In genomic region chr1:133126365-133126740, GRCm38 (mm10) we compare ENCODE assay signal across 31 mouse cellular contexts. TPM values are rescaled to one million over a fixed set of nuclear protein-coding genes. Genes with fewer than 3 reads are reported as not detected.
DNase-seq lines count a peak whose midpoint lies in the region; ATAC-seq lines count a peak whose summit lies in the region.
"Had no signal": no experiment of that assay in that cellular context is flagged by ENCODE, and none has a peak within 500 bp of the region (broad histone marks: within the 10 kb centered on the region; RNA-seq: fewer than 3 reads in every experiment).

No protein-coding gene starts in this region.

- no peaks in the 10 kb centered on the region for H3K36me3 ChIP-seq in midbrain, embryonic 10.5 days
- no peaks in the 10 kb centered on the region for H3K36me3 ChIP-seq in midbrain, embryonic 16.5 days (ENCODE audit: control insufficient read depth, insufficient read depth, low read length)
- H3K36me3 ChIP-seq: embryonic facial prominence, embryonic 10.5 days; embryonic facial prominence, embryonic 13.5 days; forebrain, embryonic 10.5 days; heart, embryonic 10.5 days; heart, embryonic 13.5 days; hindbrain, embryonic 13.5 days; intestine, embryonic 15.5 days had no signal

- no peaks in the 10 kb centered on the region; the same call in 1 of the 2 replicates for H3K9me3 ChIP-seq in midbrain, embryonic 10.5 days (replicated peaks)
- H3K9me3 ChIP-seq in midbrain, embryonic 16.5 days (replicated peaks; ENCODE audit: control insufficient read depth, low read length, poor library complexity, severe bottlenecking): no peaks in the 10 kb centered on the region
- H3K9me3 ChIP-seq: embryonic facial prominence, embryonic 10.5 days; embryonic facial prominence, embryonic 13.5 days; forebrain, embryonic 10.5 days; forebrain, embryonic 13.5 days; heart, embryonic 10.5 days; heart, embryonic 13.5 days; hindbrain, embryonic 13.5 days; intestine, embryonic 15.5 days had no signal

- ATAC-seq in midbrain, embryonic 16.5 days: no peak
- ATAC-seq: CD4-positive, CD25-positive, alpha-beta regulatory T cell, adult 4 months; forebrain, embryonic 13.5 days; forebrain, embryonic 16.5 days; hindbrain, embryonic 16.5 days; intestine, embryonic 15.5 days had no signal

- H3K27ac ChIP-seq in midbrain, embryonic 10.5 days (replicated peaks): peak overlapping the region; percentile 14; the same call in 1 of the 2 replicates
- H3K27ac ChIP-seq in midbrain, embryonic 16.5 days (ENCODE audit: low read length): no peak overlapping the region
- H3K27ac ChIP-seq: embryonic facial prominence, embryonic 10.5 days; embryonic facial prominence, embryonic 13.5 days; forebrain, embryonic 10.5 days; forebrain, embryonic 13.5 days; gastrocnemius, adult 2 months; heart, embryonic 10.5 days; heart, embryonic 13.5 days; hindbrain, embryonic 13.5 days; intestine, embryonic 15.5 days had no signal

- no peak for DNase-seq in midbrain, embryonic 10.5 days (ENCODE audit: low spot score)
- peak; percentile 76 for DNase-seq in ES-CJ7 (ENCODE audit: low read depth, low spot score)
- DNase-seq in ZHBTc4 (ENCODE audit: low read depth, low spot score): peak; percentile 40
- DNase-seq in adrenal gland, postnatal 4 days (ENCODE audit: low spot score in 2 of 2): no peak
- no peak for DNase-seq in gastrocnemius, postnatal 25 days
- DNase-seq in left cerebral cortex, postnatal 36 days (ENCODE audit: low spot score in 2 of 2): no peak
- DNase-seq: adrenal gland, adult 2 months; cerebellum, adult 11 months; cerebellum, adult 8-10 months; cerebellum, postnatal 36 days; embryo, embryonic 11 days; gastrocnemius, adult 2 months; gastrocnemius, postnatal 14 days; heart, adult 18-20 months; heart, postnatal 14 days; heart, postnatal 4 days; kidney, adult 11 months; kidney, adult 8-10 months had no signal

- H3K9ac ChIP-seq in midbrain, embryonic 16.5 days (ENCODE audit: low read depth, low read length): no peak overlapping the region
- H3K9ac ChIP-seq: embryonic facial prominence, embryonic 13.5 days; forebrain, embryonic 13.5 days; heart, embryonic 13.5 days; hindbrain, embryonic 13.5 days; intestine, embryonic 15.5 days had no signal

- H3K4me2 ChIP-seq in midbrain, embryonic 16.5 days (ENCODE audit: low read length): no peak overlapping the region
- H3K4me2 ChIP-seq: embryonic facial prominence, embryonic 13.5 days; forebrain, embryonic 13.5 days; heart, embryonic 13.5 days; hindbrain, embryonic 13.5 days; intestine, embryonic 15.5 days had no signal

- peaks cover 34% of the 10 kb centered on the region for H3K4me1 ChIP-seq in midbrain, embryonic 10.5 days
- H3K4me1 ChIP-seq in midbrain, embryonic 16.5 days (ENCODE audit: control insufficient read depth, insufficient read depth, low read length): peaks cover 3% of the 10 kb centered on the region; the same call in 1 of the 2 replicates

- no peak overlapping the region for H3K4me3 ChIP-seq in midbrain, embryonic 10.5 days
- H3K4me3 ChIP-seq in midbrain, embryonic 16.5 days (ENCODE audit: low read depth, low read length): no peak overlapping the region
- H3K4me3 ChIP-seq: embryonic facial prominence, embryonic 10.5 days; embryonic facial prominence, embryonic 13.5 days; erythroblast, embryonic 14.5 days; forebrain, embryonic 10.5 days; forebrain, embryonic 13.5 days; gastrocnemius, adult 2 months; heart, embryonic 10.5 days; heart, embryonic 13.5 days; hindbrain, embryonic 13.5 days; intestine, embryonic 15.5 days had no signal

- 61% methylated on average over 4 of the region's 4 CpGs for WGBS in midbrain, embryonic 10.5 days
- 55% methylated on average over 4 of the region's 4 CpGs for WGBS in midbrain, embryonic 16.5 days

- intact Hi-C loops in left cerebral cortex, postnatal 36 days (cut with DNase I): no loop called here

- no peaks in the 10 kb centered on the region for H3K27me3 ChIP-seq in midbrain, embryonic 10.5 days (ENCODE audit: low read depth, poor library complexity, severe bottlenecking)
- H3K27me3 ChIP-seq in midbrain, embryonic 16.5 days (ENCODE audit: control insufficient read depth, insufficient read depth, low read depth, low read length): no peaks in the 10 kb centered on the region
- H3K27me3 ChIP-seq: embryonic facial prominence, embryonic 13.5 days; forebrain, embryonic 13.5 days; heart, embryonic 13.5 days; hindbrain, embryonic 13.5 days; intestine, embryonic 15.5 days had no signal

RNA-seq across cellular contexts. Expression of gene Ppp1r15b, which starts 4.6 kb away (rescaled TPM):
- 48.9 and 56.8 TPM in 2 replicates for polyA plus RNA-seq in midbrain, embryonic 10.5 days (2016; fragmentation: Nextera tagmentation; extraction: Ambion mirVana)
- 27.7 and 30.7 TPM in 2 replicates for polyA plus RNA-seq in midbrain, embryonic 16.5 days (2015; fragmentation: Nextera tagmentation; extraction: Ambion mirVana)
- total RNA-seq in adrenal gland, postnatal 4 days (2021): 10 to 100 TPM; 71.6 to 75.0 TPM
- total RNA-seq in gastrocnemius, postnatal 25 days (2021): 10 to 100 TPM; 14.5 to 17.3 TPM
- total RNA-seq in left cerebral cortex, postnatal 36 days (2021): 10 to 100 TPM; 41.7 to 42.4 TPM

RNA-seq across cellular contexts. Expression of gene Plekha6, which starts 37.7 kb away (rescaled TPM):
- 12.5 and 15.7 TPM in 2 replicates for polyA plus RNA-seq in midbrain, embryonic 10.5 days (2016; fragmentation: Nextera tagmentation; extraction: Ambion mirVana)
- polyA plus RNA-seq in midbrain, embryonic 16.5 days (2015; fragmentation: Nextera tagmentation; extraction: Ambion mirVana): 17.3 and 22.2 TPM in 2 replicates
- 10 to 100 TPM; 22.2 to 32.7 TPM for total RNA-seq in adrenal gland, postnatal 4 days (2021)
- 10 to 100 TPM; 12.7 to 14.4 TPM for total RNA-seq in gastrocnemius, postnatal 25 days (2021)
- total RNA-seq in left cerebral cortex, postnatal 36 days (2021): 10 to 100 TPM; 66.5 to 87.4 TPM
- polyA plus RNA-seq: CD4-positive, CD25-positive, alpha-beta regulatory T cell, adult 4 months had no signal

Comparison
In these comparisons a context has a peak if more than half of its experiments do, and no peak if none do; other contexts are left out.
1. DNase-seq: peak in ES-CJ7 (single experiment) and ZHBTc4 (single experiment); none in midbrain, embryonic 10.5 days (single experiment), adrenal gland, postnatal 4 days (0 of 2), gastrocnemius, postnatal 25 days (single experiment) and left cerebral cortex, postnatal 36 days (0 of 2).